Mouse (Mus musculus) heart, postnatal 0 days (tissue): ENCODE data around the gene Pi4kb. TPM values are rescaled to one million over a fixed set of nuclear protein-coding genes. Genes with fewer than 3 reads are reported as not detected.
"Not testable (repeated sequence)": the region's sequence is repeated elsewhere in the genome, so short reads cannot be mapped to it uniquely, and the experiment has no call there.

Experiments used
- ATAC-seq: fragments of 200-750 bp; cut with Nextera tagmentation; 2 replicates; pipeline ENCODE4 v1.8.0; 2017; ENCODE audit warnings: low read depth, moderate number of reproducible peaks, moderate library complexity; ENCODE audit not compliant: insufficient read depth
- DNase-seq: peaks from one replicate; pipeline ENCODE4 v3.0.0-alpha.2; 2016; ENCODE audit warnings: low spot score
- H3K27ac ChIP-seq: fragments of 300-500 bp; sonication (generic); 2 replicates; pipeline ENCODE4 v1.5.1; 2014; ENCODE audit warnings: low read depth, mild to moderate bottlenecking
- H3K27me3 ChIP-seq: fragments of 300-500 bp; sonication (generic); 2 replicates; pipeline ENCODE4 v1.6.1; 2014; ENCODE audit warnings: low read length, mixed read lengths; ENCODE audit not compliant: control insufficient read depth, insufficient read depth
- H3K36me3 ChIP-seq: fragments of 300-500 bp; sonication (generic); replicated peaks from 2 replicates; pipeline ENCODE4 v1.6.1; 2014; ENCODE audit warnings: low read length, mixed read lengths; ENCODE audit not compliant: control insufficient read depth, insufficient read depth
- H3K4me1 ChIP-seq: fragments of 300-500 bp; sonication (generic); 2 replicates; pipeline ENCODE4 v1.6.1; 2014; ENCODE audit warnings: antibody characterized with exemption; ENCODE audit not compliant: control insufficient read depth, insufficient read depth
- H3K4me2 ChIP-seq: fragments of 300-500 bp; sonication (generic); 2 replicates; pipeline ENCODE4 v1.6.1; 2014; ENCODE audit warnings: low read depth, mild to moderate bottlenecking, low read length, moderate library complexity
- H3K4me3 ChIP-seq: fragments of 300-500 bp; sonication (generic); 2 replicates; pipeline ENCODE4 v1.5.1; 2014; ENCODE audit warnings: low read depth, low read length
- H3K9ac ChIP-seq: fragments of 300-500 bp; sonication (generic); replicated peaks from 2 replicates; pipeline ENCODE4 v1.6.1; 2014; ENCODE audit warnings: low read depth, low read length, mixed read lengths
- H3K9me3 ChIP-seq: fragments of 300-500 bp; sonication (generic); replicated peaks from 2 replicates; pipeline ENCODE4 v1.6.1; 2016; ENCODE audit warnings: low read length; ENCODE audit not compliant: control insufficient read depth
- CTCF ChIP-seq: IDR thresholded peaks from 2 replicates; pipeline ENCODE4 v1.5.1; 2016; ENCODE audit warnings: antibody characterized with exemption, control low read depth, low read depth
- EP300 ChIP-seq: IDR thresholded peaks from 2 replicates; pipeline ENCODE4 v1.6.1; 2016; ENCODE audit warnings: antibody characterized with exemption, low read depth
- WGBS: fragments of 180-500 bp; shearing (Covaris S2); extraction: QIAGEN DNeasy Blood & Tissue Kit; methylation state at CpG from one replicate; pipeline ENCODE4 v1.1.7; 2014; 5-methylcytosine and 5-hydroxymethylcytosine counted together
- polyA plus RNA-seq: library from polyadenylated mRNA; unstranded; fragments of >200 nt; fragmentation: Nextera tagmentation; extraction: Ambion mirVana; gene quantifications from 2 replicates; pipeline ENCODE4 v1.2.1, GENCODE M21; 2015
- total RNA-seq: library from RNA; depleted of rRNA; stranded (reverse); fragments of >200 nt; gene quantifications from 2 replicates; pipeline ENCODE4 v1.2.3, GENCODE M21; 2014; ENCODE audit warnings: low replicate concordance

The Pi4kb gene
- total and polyA plus RNA-seq, 2 experiments from 2014 or later = 13.7 to 47.2 TPM

DNA sequence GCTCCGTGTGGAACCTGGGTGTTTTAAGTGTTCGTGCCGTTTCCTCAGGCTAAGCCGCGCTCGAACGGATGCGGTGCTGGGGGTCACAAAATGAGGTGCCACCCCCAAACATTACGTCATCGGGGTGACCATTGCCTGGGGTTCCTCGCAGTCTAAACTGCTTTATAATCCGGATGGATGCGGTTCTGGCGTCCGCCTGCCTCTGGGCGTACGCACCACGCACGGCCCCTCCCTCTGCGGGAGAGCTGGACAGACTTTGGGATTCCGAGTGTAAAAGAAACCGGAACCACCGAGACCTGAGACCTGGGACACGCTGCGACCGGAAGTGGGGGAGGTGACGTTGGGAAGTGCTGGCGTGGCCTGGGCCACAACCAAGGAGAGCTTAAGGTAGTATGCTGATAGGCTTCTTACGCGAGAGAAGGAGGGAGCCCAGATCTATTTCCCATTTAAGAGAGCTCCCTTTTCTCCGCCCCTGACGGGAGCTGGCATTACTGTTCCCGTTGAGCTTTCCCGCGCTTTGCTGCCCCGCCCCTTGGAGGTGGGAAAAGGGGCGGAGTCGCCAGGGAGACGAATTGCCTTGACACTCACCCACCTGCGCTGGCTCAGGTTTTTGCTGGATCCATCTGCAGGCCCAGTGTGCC lies 41.5 kb downstream of the Pi4kb start:
- H3K36me3 ChIP-seq = peaks cover 12% of the 10 kb centered on the region
- H3K9ac ChIP-seq = peak overlapping the region; percentile 58
- peak overlapping the region; percentile 94 for H3K27ac ChIP-seq
- WGBS = under 1% methylated on average over 40 of the region's 40 CpGs
- H3K9me3 ChIP-seq = no peaks in the 10 kb centered on the region
- H3K4me2 ChIP-seq = peak overlapping the region; percentile 88
- H3K4me3 ChIP-seq = peak overlapping the region; percentile 80
- TF ChIP-seq EP300 (no peak), CTCF (no peak)
- DNase-seq = peak; percentile 95
- peak; percentile 65 for ATAC-seq
- H3K4me1 ChIP-seq = peaks cover 8% of the 10 kb centered on the region
- H3K27me3 ChIP-seq = no peaks in the 10 kb centered on the region

GRCm38 (mm10) chr3:95016532-95017056 lies 42.1 kb downstream of the Pi4kb start:
- Histone ChIP-seq H3K27me3 (no peaks in the 10 kb centered on the region), H3K9me3 (no peaks in the 10 kb centered on the region), H3K4me3 (peak overlapping the region; percentile 80), H3K9ac (peak overlapping the region; percentile 58), H3K36me3 (peaks cover 6% of the 10 kb centered on the region), H3K4me2 (peak overlapping the region; percentile 88), H3K27ac (peak overlapping the region; percentile 94), H3K4me1 (peaks cover 8% of the 10 kb centered on the region)
- 3% methylated on average over 21 of the region's 21 CpGs for WGBS
- ATAC-seq (no peak), DNase-seq (no peak)
- TF ChIP-seq EP300 = no peak
- TF ChIP-seq CTCF = no peak

DNA sequence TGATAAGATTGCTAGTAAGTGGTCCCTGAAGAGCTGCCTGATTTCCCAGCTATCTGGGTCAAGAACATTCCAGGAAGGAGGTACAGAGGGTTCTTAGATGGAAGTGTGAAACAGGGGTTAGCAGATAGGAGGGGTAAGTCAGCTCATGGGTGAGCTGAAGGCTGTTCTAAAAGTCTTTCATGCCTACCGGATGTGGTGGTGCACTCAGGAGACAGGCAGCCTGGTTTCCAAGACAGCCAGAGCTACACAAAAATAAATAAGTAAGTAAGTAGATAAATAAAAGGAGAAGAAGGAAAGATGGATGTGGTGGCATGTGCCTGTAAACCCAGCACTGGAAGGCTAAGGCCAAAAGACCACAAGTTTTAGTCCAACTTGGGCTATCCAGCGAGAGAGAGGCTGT lies 44.2 kb downstream of the Pi4kb start:
- no peak overlapping the region for H3K9ac ChIP-seq
- DNase-seq (no peak), ATAC-seq (no peak)
- peaks cover 7% of the 10 kb centered on the region for H3K4me1 ChIP-seq
- no peaks in the 10 kb centered on the region for H3K9me3 ChIP-seq
- no peaks in the 10 kb centered on the region for H3K27me3 ChIP-seq
- no peak for TF ChIP-seq CTCF
- TF ChIP-seq EP300 = no peak
- no peaks in the 10 kb centered on the region for H3K36me3 ChIP-seq
- no peak overlapping the region for H3K4me2 ChIP-seq
- WGBS = 75% methylated on average over 2 of the region's 2 CpGs
- H3K4me3 ChIP-seq = no peak overlapping the region
- no peak overlapping the region for H3K27ac ChIP-seq

DNA sequence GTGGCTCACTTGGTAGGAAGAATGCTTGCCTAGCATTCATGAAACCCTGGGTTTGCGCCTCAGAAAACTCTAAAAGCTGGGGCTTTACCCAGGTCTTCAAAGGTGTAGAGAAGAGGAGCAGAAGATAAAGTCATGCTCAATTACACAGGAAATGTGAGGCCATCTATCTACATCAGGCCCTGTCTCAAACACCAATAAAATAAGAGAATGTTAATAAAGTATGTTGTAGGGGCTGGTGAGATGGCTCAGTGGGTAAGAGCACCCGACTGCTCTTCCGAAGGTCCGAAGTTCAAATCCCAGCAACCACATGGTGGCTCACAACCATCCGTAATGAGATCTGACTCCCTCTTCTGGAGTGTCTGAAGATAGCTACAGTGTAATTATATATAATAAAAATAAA lies 46.4 kb downstream of the Pi4kb start:
- H3K4me2 ChIP-seq, H3K27ac ChIP-seq, DNase-seq, H3K36me3 ChIP-seq, H3K4me3 ChIP-seq, H3K9ac ChIP-seq, ATAC-seq, H3K9me3 ChIP-seq, H3K27me3 ChIP-seq: not testable (repeated sequence)
- peaks cover 16% of the 10 kb centered on the region for H3K4me1 ChIP-seq
- WGBS = 83% methylated on average over 5 of the region's 5 CpGs

DNA sequence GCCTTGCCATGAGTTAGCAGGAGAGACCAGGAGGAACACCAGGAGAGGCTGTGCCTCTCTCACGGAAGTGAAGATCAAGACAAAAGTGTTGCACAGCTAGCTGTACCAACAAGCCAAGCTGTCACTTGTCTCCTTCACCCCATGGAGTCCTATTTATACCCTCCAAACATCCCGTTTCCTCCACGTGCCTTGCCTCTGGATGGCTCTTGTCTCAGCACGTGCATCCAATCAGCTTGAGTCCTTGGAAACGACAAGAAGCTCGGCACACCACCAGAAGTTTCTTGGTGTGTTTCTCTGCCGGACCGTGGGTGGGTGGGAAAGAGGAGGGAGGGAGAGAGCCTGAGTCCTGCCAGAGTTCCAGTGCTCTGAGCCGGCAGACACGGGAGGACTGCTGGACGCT lies 50.0 kb downstream of the Pi4kb start:
- no peaks in the 10 kb centered on the region for H3K9me3 ChIP-seq
- 0 out of 2 replicates have a peak overlapping the region, but pooled peaks have one; percentile 13 for H3K9ac ChIP-seq
- no peaks in the 10 kb centered on the region for H3K27me3 ChIP-seq
- peak overlapping the region; percentile 50 for H3K4me2 ChIP-seq
- WGBS = 4% methylated on average over 11 of the region's 11 CpGs
- H3K36me3 ChIP-seq = no peaks in the 10 kb centered on the region
- peak overlapping the region; percentile 68 for H3K27ac ChIP-seq
- peak overlapping the region; percentile 17; the same call in 1 of the 2 replicates for H3K4me3 ChIP-seq
- ATAC-seq = peak; percentile 87
- peak; percentile 81 for DNase-seq
- TF ChIP-seq CTCF = no peak
- peaks cover 16% of the 10 kb centered on the region for H3K4me1 ChIP-seq
